Mouse (Mus musculus) CD8-positive naive resting alpha-beta T cell, adult 2 months (primary cell): Measurements from ENCODE around the gene Inpp5k.

ENCODE experiments used
- DNase-seq, 2 experiments: peaks; one replicate each; pipeline ENCODE4 v3.0.0; 2022; ENCODE audit warnings: low read depth in 2 of 2, low spot score in 2 of 2

The Inpp5k gene

DNA sequence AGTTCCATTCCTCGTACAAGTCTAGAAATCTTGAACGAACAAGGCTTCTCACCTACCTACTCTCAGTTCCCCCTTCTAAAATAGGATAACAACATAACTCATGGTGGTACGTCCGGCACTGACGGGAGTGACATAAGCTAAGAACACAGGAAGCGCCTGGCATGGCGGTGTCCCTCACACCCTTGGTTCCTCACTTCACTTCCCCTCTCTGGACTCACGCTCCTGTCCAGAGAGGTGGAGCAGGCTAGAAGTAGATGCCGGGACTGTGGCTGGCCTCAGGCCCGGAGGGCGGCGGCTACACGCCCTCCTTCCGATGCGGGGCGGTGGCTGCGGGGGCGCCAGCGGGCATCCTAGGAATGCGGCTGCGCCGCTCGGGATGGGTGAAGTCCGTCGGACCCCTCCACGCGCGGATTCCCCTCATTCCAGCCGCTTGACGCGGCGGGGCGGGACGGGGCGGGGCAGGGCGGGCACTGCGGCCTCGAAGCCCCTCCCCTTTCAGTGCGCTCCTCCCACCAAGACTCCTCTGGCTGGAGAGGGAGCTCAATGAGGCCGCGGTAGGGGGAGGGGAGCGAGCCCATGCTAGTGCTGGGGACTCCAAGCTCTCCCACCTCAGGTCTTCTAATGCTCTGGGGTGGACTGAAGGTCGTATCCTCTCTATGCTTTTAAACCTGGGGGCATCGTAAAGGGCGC lies 23.1 kb downstream of the Inpp5k start:
- DNase-seq, result peak in 1 of 2 experiments; percentile 47

DNA sequence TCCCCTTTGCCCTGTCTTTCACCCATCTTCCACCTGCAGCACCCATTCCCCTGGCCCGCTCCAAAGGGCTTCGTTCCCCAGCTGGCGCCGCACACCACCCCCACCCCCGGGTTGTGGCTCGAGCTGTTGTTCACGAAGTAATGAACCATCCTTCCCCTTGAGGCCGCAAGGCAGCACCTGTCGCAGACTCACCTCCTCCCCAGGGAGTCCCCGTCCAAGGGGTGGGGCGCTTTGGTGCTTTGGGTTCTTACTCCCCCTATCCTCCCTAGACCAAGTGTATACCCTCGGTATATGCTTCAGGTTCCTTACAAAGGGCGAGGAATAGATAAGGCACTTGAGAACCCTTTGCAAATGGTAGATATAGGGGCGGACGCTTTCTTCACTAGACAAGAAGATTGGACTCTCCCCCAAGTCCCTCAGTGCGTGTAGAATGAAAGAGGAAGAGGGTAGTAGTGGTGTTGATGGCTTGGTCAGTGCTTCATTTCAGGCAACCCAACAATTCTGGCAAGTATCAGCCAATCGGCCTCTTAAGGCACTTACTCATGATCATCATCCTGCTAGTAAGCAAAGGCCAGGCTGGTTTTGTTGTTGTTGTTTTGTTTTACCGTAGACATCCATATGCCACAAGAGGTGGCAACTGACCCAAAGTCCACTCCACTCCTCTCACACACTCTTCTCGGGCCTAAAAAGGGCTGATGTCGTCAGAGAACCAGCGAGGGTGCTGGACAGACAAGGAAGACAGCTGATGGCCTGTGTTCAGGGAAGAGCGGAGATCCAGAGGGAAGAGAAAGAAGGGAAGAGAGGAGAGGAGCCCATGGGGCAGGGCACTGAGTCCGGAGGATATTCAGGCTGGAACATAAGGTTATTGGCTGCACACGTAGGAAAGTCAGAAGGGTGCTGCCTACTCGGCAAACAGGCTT lies 23.9 kb downstream of the Inpp5k start:
- peak in 1 of 2 experiments; percentile 31 for DNase-seq

DNA sequence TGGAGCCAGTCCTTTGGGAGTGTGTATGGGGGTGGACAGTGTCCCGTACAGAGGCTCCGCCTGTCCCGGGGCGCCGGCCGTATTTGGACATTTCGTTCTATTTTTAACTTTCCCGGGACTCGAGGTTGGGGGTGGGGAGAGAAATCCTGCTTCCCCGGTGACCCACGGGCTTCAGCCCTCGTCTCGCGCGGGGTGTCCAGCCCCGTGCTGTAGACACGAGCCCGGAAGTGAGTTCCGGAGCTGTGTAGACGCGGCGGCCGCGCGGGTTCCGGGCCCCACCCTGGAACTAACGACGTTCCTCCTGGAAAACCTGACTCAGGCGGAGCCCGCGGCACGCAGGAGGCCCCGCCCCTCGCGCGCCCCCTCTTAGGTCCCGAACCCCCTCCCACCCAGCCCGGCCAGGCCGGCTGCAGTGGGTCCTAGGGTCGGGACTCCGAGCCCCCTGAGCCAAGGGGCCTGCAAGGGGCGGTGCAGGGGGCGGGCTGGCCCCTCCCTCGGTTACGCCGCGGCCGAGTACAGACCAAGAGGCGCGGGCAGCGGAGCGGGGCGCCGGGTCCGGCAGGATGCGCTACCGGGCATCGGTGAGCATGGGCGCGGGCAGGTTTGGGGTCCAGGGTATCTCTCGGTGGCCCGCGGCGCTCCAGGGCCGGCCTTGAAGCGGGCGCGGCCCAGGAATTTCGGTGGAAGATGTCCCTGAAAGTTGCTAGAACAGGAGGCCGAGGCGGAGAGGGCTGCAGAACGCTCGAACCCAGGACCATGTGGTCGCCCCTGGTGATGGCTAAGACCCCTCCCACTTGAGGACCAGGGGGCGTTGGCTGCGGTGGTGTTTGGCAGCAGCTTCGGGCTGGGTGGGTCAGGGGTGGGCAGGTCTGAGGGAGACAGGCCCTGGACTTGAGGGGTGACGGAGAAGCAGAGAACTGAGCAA lies 25.1 kb downstream of the Inpp5k start:
- DNase-seq, result peak; percentile 12 to 40

DNA sequence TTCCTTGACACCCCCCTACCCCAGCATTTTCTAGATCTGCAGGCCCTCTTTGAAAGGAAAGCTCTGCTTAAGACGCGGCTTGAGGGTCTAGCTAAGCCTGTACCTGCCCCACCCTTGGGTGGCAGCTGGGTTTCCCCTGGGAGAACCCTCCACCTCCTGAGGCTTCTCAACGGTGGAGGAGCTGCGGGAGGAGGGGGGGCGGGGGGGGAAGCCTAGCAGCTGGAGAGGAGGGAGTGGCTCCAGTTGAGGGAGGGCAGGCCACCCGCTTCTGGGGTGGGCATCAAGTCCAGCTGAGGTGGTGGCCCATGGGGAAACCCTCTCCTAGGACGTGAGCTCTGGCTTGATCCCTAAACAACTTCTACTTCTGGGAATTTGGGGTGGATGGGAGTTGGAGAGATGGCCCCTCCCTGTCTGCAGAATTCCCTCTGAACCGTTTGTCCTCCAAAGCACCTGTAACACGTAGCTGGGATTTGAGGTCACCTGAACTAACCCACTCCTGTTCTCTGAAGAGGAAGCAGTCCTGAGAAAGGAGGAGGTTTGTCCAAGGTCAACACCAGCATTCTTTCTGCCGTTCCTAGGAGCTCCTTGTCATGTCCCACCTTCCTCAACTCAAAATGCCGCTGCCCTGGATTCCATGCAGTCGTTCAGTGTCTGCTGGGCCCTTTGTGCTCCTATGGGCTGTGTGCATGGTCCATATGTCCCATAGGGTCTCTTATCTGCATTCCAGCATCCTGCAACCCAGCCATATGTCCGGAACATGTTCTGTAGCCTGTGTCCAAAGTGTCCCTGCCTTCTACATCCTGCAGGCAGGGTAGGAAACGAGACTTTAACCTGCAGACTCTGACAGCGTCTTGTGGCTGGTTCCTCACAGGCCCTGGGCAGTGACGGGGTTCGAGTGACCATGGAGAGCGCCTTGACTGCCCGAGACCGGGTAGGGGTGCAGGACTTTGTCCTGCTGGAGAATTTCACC lies 26.1 kb downstream of the Inpp5k start:
- DNase-seq, result no peak

DNA sequence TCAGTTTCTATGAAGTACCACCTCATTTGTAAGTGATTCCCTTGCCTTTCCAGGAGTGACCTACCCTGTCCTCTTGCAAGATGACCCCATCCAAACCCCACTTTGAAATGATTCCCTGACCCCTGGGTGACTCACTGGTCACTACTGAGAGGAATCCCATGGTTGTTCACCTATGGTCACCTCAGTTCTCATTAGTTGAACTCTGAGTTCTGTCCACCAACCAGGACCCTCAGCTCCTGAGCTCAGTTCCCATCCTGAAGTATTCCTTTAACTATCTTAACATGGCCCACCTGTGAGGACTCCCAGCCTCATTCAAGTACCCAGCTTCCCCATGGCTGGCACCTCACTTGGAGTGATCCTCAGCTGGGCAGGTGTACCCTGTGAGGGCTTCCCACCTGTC lies 27.1 kb downstream of the Inpp5k start:
- DNase-seq, result no peak

DNA sequence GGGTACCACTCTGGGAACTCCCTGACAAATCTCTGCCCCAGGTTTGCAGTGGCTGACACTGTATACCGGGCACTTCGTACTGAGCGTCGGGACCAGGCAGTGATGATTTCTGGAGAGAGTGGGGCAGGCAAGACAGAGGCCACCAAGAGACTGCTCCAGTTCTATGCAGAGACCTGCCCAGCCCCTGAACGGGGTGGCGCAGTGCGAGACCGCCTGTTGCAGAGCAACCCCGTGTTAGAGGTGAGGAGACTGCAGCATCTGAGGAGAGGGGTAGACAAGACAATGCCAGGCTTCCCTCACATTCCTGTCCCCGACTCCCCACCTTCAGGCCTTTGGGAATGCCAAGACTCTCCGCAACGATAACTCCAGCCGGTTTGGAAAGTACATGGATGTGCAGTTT lies 27.5 kb downstream of the Inpp5k start:
- no peak for DNase-seq

DNA sequence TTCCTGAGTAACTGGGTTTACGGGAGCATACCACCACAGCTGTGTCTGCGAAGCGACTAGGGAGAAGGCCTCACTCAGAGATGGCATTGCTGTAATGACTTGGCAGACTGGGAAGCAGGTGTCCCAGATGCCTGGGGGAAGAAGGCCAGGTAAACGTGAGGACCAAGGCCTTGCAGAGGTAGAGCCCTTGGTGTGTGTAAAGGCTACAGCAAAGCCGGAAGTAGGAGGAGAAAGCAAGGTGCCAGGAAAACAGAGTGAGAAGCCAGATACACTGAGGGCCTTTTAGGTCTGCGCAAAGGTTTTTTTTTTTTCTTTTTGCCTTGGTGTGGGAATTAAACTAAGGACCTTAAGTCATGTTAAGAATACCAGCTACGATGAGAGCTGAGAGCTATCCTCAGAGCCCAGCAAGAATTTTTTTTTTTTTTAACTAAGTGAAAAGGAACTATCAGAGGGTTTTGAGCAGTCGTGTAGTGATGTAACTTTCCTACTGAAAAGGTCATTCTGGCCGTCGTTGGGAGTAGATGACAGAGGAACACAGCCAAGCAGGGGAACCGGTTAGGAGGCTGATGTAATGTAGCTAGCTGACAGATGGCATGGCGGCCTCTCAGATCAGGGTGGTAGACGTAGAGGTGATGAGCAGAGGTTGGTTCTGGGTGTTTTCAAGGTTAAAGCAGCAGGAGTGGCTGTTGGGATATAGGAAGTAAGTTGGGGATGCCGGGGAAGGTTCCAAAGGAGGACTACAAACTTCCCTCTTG lies 28.4 kb downstream of the Inpp5k start:
- DNase-seq, result no peak

DNA sequence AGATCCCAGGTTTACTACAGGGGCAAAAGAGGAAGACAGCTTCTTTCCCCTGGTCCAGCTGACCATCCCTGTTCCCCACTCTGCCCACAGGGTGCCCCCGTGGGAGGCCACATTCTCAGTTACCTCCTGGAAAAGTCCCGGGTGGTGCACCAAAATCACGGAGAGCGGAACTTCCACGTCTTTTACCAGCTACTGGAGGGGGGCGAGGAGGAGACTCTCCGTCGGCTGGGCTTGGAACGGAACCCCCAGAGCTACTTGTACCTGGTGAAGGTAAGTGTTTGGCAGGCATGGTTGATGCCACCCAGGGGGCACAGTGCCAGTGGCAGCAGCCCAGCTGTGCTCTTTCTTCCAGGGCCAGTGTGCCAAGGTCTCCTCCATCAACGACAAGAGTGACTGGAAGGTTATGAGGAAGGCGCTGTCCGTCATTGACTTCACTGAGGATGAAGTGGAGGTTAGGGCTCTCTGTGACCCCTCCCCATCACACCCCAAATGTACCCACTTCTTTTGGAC lies 29.3 kb downstream of the Inpp5k start:
- DNase-seq, result no peak

DNA sequence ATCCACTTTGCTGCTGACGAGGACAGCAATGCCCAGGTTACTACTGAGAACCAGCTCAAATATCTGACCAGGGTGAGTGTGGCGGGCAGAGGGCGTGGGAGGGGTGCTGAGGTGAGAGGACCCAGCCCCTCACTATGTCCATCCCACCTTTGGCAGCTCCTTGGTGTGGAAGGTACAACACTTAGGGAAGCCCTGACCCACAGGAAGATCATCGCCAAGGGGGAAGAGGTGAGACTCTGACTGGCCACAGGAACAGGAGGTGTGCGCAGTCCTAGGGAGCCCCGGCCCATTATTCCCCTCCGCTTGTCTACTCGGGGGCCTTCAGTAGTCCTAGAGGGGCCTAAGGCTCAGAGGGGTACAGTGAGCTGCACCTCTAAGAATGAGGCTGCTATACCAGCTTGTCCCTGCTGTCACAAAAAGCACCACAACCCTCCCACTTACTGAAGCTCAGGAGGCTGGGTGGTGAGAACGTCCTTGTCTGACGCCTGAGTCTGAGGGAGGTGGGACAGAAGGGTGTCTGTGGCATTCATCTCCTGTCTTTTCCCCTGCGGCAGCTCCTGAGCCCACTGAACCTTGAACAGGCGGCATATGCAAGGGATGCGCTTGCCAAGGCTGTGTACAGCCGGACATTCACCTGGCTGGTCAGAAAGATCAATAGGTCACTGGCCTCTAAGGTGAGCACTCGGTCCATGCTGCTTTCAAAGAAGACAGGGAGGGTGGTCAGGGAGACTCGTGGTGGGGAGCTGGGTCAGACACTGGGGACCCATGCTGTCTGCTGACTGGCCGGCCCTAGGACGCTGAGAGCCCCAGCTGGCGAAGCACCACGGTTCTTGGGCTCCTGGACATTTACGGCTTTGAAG lies 30.4 kb downstream of the Inpp5k start:
- DNase-seq, result no peak

DNA sequence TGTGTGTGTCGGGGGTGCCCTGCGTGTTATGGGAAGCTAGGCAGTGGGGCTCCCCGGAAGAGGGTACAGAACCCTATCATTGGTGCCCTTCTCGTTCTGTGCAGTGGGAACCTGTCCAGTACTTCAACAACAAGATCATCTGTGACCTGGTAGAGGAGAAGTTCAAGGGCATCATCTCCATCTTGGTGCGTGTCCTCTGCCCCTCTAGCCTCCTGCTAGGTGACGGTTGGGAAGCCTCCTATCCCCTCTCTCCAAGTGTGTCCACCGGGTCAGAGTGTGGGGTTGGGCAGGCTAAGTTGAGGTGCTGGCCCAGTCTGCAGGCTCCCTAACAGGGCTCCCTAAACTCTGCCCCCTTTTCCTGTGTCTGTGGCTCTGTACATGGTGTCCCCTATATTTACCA lies 31.3 kb downstream of the Inpp5k start:
- DNase-seq, result no peak

DNA sequence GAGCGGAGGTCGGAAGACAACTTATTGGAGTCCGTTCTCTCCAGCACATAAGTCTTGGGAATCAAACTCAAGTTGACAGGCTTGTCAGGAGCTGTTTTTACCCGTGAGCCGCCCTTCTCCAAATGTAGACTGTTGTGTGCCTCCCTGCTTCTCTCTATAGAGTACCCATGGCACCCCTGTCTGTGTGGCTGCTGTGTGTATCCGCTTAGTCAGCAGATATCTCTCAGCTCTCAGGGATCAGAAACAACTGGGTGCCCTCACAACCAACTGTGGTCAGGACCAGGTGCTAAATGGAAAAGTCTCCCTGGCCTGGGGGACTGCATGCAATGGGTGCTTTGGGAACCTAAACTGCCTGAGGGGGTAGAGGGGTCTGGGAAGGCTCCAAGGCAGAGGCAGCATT lies 35.5 kb downstream of the Inpp5k start:
- DNase-seq, result no peak

DNA sequence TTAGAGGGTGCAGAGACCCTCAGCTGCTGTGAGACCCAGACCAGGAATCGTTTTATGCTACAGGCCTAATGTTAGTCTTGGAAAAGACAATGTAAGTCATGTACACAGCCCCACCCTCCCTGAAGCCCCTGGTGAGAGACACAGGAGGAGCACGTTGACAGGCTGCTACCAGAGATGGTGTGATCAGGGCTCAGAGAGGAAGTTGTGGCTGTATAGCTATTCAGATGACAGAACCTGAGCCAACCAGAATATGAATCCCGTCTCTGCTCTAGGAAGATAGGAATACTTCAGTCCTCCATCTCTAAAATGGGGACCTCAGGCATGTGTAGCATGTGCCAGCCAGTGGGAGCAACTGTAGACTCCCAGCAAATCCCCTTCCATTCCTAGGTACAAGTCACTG lies 37.8 kb downstream of the Inpp5k start:
- no peak for DNase-seq

DNA sequence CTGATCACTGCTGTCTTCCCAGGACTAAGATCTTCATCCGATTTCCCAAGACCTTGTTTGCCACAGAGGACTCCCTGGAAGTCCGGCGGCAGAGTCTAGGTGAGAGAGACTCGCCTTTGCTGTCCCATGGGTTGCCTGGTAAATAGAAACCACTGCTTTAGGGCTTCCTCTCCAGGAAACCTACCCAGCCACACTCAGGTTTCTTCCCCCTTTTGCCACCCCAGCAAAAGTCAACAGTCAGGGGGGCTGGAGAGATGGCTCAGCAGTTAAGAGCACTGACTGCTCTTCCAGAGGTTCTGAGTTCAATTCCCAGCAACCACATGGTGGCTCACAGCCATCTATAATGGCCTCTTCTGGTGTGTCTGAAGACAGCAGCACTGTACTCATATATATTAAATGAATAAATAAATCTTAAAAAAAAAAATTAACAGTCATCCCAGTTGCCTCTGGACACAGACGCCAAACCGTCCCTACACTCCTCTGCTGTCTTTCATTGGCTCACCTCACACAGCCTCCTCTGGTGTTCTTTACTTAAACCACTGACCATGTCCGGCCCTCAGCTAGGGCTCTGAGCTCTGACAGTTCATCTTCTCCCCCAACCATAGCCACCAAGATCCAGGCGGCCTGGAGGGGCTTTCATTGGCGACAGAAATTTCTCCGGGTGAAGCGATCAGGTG lies 38.5 kb downstream of the Inpp5k start:
- no peak for DNase-seq

DNA sequence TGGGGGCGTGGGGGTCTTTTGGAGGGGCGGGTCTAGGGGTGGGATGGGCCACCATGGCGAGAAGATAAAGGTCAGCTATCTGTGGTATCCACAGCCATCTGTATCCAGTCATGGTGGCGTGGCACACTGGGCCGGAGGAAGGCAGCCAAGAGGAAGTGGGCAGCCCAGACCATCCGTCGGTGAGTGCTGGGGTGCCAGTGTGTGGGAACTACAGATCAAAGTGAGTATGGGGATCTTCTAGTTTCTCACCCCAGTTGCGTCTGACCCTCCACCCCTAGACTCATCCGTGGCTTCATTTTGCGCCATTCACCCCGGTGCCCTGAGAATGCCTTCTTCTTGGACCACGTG lies 39.0 kb downstream of the Inpp5k start:
- DNase-seq, result no peak

DNA sequence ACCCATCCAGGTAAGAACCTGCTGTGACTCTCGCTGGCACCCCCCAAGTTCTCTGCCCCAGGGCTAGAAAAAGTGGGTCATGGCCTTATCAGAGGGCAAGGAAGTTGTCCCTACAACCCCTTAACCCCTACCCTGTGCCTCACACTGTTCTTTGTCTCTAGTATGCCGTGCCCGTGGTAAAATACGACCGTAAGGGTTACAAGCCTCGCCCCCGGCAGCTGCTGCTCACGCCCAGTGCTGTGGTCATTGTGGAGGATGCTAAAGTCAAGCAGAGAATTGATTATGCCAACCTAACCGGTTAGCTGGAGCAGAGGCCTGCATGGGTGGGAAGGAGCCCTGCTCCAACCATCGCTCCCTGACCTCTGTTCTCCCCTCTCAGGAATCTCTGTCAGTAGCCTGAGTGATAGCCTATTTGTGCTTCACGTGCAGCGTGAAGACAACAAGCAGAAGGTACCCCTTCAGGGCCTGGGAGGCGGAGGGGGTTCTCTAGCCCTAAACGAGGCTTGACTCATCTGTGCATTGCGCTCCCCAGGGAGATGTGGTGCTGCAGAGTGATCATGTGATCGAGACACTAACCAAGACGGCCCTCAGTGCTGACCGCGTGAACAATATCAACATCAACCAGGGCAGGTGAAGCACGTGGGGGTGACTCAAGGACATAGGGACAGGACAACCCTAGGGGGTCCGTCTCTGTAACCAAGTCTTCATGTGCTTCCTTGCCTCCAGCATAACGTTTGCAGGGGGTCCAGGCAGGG lies 40.8 kb downstream of the Inpp5k start:
- no peak for DNase-seq

DNA sequence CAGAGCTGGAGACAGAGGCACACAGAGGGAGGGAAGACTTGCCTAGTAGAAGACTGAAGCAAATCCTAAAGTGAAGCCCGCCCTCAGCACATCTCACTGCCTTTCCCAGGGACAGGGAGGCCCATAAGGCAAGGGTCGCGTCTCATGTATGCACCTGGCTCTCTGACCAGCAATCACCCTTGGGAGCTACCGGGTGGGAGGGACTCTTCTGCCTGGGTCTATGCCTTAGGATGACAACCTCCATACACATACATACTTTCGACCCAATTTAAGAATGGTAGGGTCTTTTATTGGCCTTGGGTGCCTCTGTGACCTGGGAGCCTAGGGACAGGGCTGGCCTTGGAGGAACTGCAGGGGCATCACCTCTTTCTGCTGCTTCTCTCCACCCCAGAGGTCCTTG lies 42.6 kb downstream of the Inpp5k start:
- DNase-seq, result no peak

DNA sequence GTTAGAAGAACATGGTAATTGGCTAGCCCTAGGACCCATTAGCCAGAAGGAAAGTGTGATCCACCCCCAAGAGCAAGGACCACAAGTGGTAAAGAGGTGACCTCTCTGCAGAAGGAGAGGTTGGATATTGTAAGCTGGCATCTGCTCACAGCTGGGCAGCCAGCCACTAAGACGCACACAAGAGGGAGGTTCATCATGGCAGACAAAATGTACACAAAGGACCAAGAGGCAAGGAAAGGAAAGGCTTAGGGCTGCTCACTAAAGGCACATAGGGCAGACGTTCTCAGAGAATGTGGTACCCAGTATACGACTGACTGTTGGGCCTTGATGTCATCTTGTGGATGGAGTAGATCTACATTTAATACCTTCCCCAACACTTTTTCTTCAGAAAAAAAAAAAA lies 44.1 kb downstream of the Inpp5k start:
- DNase-seq, result no peak
